Mouse (Mus musculus): ENCODE data around the gene Dusp2. TPM values are rescaled to one million over a fixed set of nuclear protein-coding genes. Genes with fewer than 3 reads are reported as not detected.

Gene Dusp2
- polyA plus RNA-seq, 1 experiment from 2014 or later, result 5.6 TPM

GRCm38 (mm10) chr2:127367126-127367820 is 31.3 kb downstream of the Dusp2 start:
- ATAC-seq (no peak), DNase-seq (no peak)
- 58% methylated on average over 10 of the region's 10 CpGs for WGBS (ENCODE audit: insufficient replicate concordance)
- H3K4me3 ChIP-seq (ENCODE audit: low read depth, low read length), result no peak overlapping the region
- TF ChIP-seq EP300 (IDR thresholded peaks at IDR 0.05; ENCODE audit: low read depth) (no peak), CTCF (IDR thresholded peaks at IDR 0.05; ENCODE audit: low read depth) (no peak)
- no peaks in the 10 kb centered on the region for H3K9me3 ChIP-seq (ENCODE audit: low read length)
- H3K27ac ChIP-seq (ENCODE audit: low read depth), result no peak overlapping the region
- H3K36me3 ChIP-seq (replicated peaks; ENCODE audit: insufficient read depth, low read length), result no peaks in the 10 kb centered on the region
- H3K4me2 ChIP-seq (ENCODE audit: low read depth, low read length), result peak overlapping the region; percentile 26; the same call in 1 of the 2 replicates
- no peak overlapping the region for H3K9ac ChIP-seq (replicated peaks)
- H3K27me3 ChIP-seq (ENCODE audit: insufficient read depth, low read length), result peaks cover 39% of the 10 kb centered on the region
- peaks cover 47% of the 10 kb centered on the region for H3K4me1 ChIP-seq (ENCODE audit: insufficient read depth)

- ATAC-seq (0 out of 2 replicates have a peak, but pooled peaks have one; percentile 9), DNase-seq (no peak)
- Histone ChIP-seq H3K36me3 (replicated peaks; ENCODE audit: insufficient read depth, low read length) (no peaks in the 10 kb centered on the region), H3K4me1 (ENCODE audit: insufficient read depth) (peaks cover 49% of the 10 kb centered on the region), H3K27ac (ENCODE audit: low read depth) (peak overlapping the region; percentile 49), H3K4me2 (ENCODE audit: low read depth, low read length) (peak overlapping the region; percentile 67), H3K4me3 (ENCODE audit: low read depth, low read length) (peak overlapping the region; percentile 34; the same call in 1 of the 2 replicates), H3K9me3 (ENCODE audit: low read length) (no peaks in the 10 kb centered on the region), H3K9ac (replicated peaks) (peak overlapping the region; percentile 59; the same call in 1 of the 2 replicates), H3K27me3 (ENCODE audit: insufficient read depth, low read length) (peaks cover 15% of the 10 kb centered on the region)
- no peak for TF ChIP-seq EP300 (IDR thresholded peaks at IDR 0.05; ENCODE audit: low read depth)
- WGBS (ENCODE audit: insufficient replicate concordance), result 63% methylated on average over 5 of the region's 5 CpGs
These were observed 33.9 kb downstream of the Dusp2 start for GRCm38 (mm10) chr2:127369703-127370376.

GRCm38 (mm10) chr2:127370561-127371483 is 34.9 kb downstream of the Dusp2 start:
- Histone ChIP-seq H3K9me3 (ENCODE audit: low read length) (no peaks in the 10 kb centered on the region), H3K27ac (ENCODE audit: low read depth) (peak overlapping the region; percentile 67), H3K36me3 (replicated peaks; ENCODE audit: insufficient read depth, low read length) (no peaks in the 10 kb centered on the region), H3K27me3 (ENCODE audit: insufficient read depth, low read length) (peaks cover 9% of the 10 kb centered on the region; the same call in 1 of the 2 replicates), H3K4me2 (ENCODE audit: low read depth, low read length) (peak overlapping the region; percentile 67), H3K4me3 (ENCODE audit: low read depth, low read length) (peak overlapping the region; percentile 34), H3K9ac (replicated peaks) (peak overlapping the region; percentile 59), H3K4me1 (ENCODE audit: insufficient read depth) (peaks cover 56% of the 10 kb centered on the region)
- DNase-seq (peak; percentile 64), ATAC-seq (peak; percentile 88)
- 36% methylated on average over 9 of the region's 9 CpGs for WGBS (ENCODE audit: insufficient replicate concordance)
- no peak for TF ChIP-seq CTCF (IDR thresholded peaks at IDR 0.05; ENCODE audit: low read depth)
- no peak for TF ChIP-seq EP300 (IDR thresholded peaks at IDR 0.05; ENCODE audit: low read depth)

GRCm38 (mm10) chr2:127371484-127371861 is 35.5 kb downstream of the Dusp2 start:
- Histone ChIP-seq H3K9ac (replicated peaks) (no peak overlapping the region; the same call in 1 of the 2 replicates), H3K27ac (ENCODE audit: low read depth) (peak overlapping the region; percentile 67), H3K27me3 (ENCODE audit: insufficient read depth, low read length) (peaks cover 4% of the 10 kb centered on the region; the same call in 1 of the 2 replicates), H3K9me3 (ENCODE audit: low read length) (no peaks in the 10 kb centered on the region), H3K4me2 (ENCODE audit: low read depth, low read length) (peak overlapping the region; percentile 67), H3K36me3 (replicated peaks; ENCODE audit: insufficient read depth, low read length) (no peaks in the 10 kb centered on the region), H3K4me1 (ENCODE audit: insufficient read depth) (peaks cover 62% of the 10 kb centered on the region), H3K4me3 (ENCODE audit: low read depth, low read length) (0 out of 2 replicates have a peak overlapping the region, but pooled peaks have one; percentile 34)
- TF ChIP-seq CTCF (IDR thresholded peaks at IDR 0.05; ENCODE audit: low read depth), result no peak
- no peak for TF ChIP-seq EP300 (IDR thresholded peaks at IDR 0.05; ENCODE audit: low read depth)
- ATAC-seq (peak; percentile 76), DNase-seq (peak; percentile 56)
- WGBS (ENCODE audit: insufficient replicate concordance), result 38% methylated on average over 1 of the region's 1 CpGs

GRCm38 (mm10) chr2:127372082-127372481 is 36.1 kb downstream of the Dusp2 start:
- Histone ChIP-seq H3K9ac (replicated peaks) (no peak overlapping the region), H3K27me3 (ENCODE audit: insufficient read depth, low read length) (peaks cover 4% of the 10 kb centered on the region; the same call in 1 of the 2 replicates), H3K36me3 (replicated peaks; ENCODE audit: insufficient read depth, low read length) (no peaks in the 10 kb centered on the region), H3K4me2 (ENCODE audit: low read depth, low read length) (0 out of 2 replicates have a peak overlapping the region, but pooled peaks have one; percentile 13), H3K27ac (ENCODE audit: low read depth) (peak overlapping the region; percentile 67), H3K9me3 (ENCODE audit: low read length) (no peaks in the 10 kb centered on the region), H3K4me1 (ENCODE audit: insufficient read depth) (peaks cover 67% of the 10 kb centered on the region), H3K4me3 (ENCODE audit: low read depth, low read length) (no peak overlapping the region)
- no peak for ATAC-seq
- no peak for DNase-seq
- TF ChIP-seq EP300 (IDR thresholded peaks at IDR 0.05; ENCODE audit: low read depth) (no peak), CTCF (IDR thresholded peaks at IDR 0.05; ENCODE audit: low read depth) (no peak)
- WGBS (ENCODE audit: insufficient replicate concordance), result 87% methylated on average over 2 of the region's 2 CpGs

Data from liver, postnatal 0 days (tissue).